Mouse (Mus musculus) C2C12 (cell line): ENCODE results near the gene Tesk1.

ENCODE experiments used
- CEBPB ChIP-seq: IDR thresholded peaks from one replicate; pipeline ENCODE4 v1.6.1; 2011; ENCODE audit warnings: low read depth, mild to moderate bottlenecking, control low read depth, moderate library complexity
- CTCF ChIP-seq: IDR thresholded peaks from one replicate; pipeline ENCODE4 v1.5.1; 2011; ENCODE audit not compliant: control insufficient read depth, insufficient read depth, insufficient read length
- FOSL1 ChIP-seq: IDR thresholded peaks from one replicate; pipeline ENCODE4 v1.8.0; 2011; ENCODE audit warnings: mild to moderate bottlenecking, low read length; ENCODE audit not compliant: poor library complexity, insufficient read depth, severe bottlenecking
- MAX ChIP-seq: IDR thresholded peaks from one replicate; pipeline ENCODE4 v1.6.1; 2011; ENCODE audit warnings: mild to moderate bottlenecking, control low read depth
- MYOD1 ChIP-seq: IDR thresholded peaks from one replicate; pipeline ENCODE4 v1.6.1; 2011; ENCODE audit warnings: low read depth; ENCODE audit not compliant: control insufficient read depth, insufficient read length
- MYOG ChIP-seq: IDR thresholded peaks from one replicate; pipeline ENCODE4 v1.6.1; 2011; ENCODE audit not compliant: control insufficient read depth, insufficient read length; ENCODE audit errors: extremely low read depth
- USF1 ChIP-seq: IDR thresholded peaks from one replicate; pipeline ENCODE4 v1.6.1; 2011; ENCODE audit warnings: low read depth, mild to moderate bottlenecking, control low read depth, moderate library complexity

GRCm38 (mm10) chr4:43482591-43482990 is 40.9 kb downstream of the Tesk1 start:
- TF ChIP-seq CTCF (no peak), USF1 (no peak), MAX (no peak), CEBPB (no peak), MYOD1 (no peak), MYOG (no peak), FOSL1 (no peak)
